Mouse (Mus musculus): ENCODE measurements around the gene Nfil3. TPM values are rescaled to one million over a fixed set of nuclear protein-coding genes. Genes with fewer than 3 reads are reported as not detected.

Gene Nfil3
- polyA plus RNA-seq, 1 experiment from 2014 or later, result 18.9 TPM

DNA sequence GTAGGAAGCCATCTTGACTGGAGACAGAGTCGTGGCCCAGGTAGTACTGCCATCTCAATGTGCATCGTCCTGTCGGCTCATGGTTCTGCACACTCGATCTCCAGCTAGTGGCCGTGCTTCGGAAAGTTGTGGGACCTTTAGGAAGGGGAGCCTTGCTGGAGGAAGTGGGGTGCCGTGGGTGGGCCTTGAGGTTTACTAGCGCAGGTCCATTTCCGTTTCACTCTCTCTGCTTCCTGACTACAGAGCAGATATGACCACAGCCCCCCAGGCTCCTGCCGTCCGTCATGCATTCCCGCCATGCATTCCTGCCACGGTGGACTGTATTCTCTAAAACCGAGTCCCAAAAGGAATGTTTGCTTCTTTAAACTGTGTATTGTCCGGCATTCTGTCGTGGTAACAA, 8.1 kb upstream of the Nfil3 start:
- Histone ChIP-seq H3K4me1 (ENCODE audit: control insufficient read depth, insufficient read depth, low read length) (peaks cover 7% of the 10 kb centered on the region; the same call in 1 of the 2 replicates), H3K27ac (ENCODE audit: low read depth, low read length) (no peak overlapping the region), H3K9me3 (ENCODE audit: control insufficient read depth, low read length) (no peaks in the 10 kb centered on the region), H3K9ac (ENCODE audit: low read depth, low read length) (no peak overlapping the region), H3K4me2 (replicated peaks; ENCODE audit: low read depth, low read length) (no peak overlapping the region), H3K27me3 (ENCODE audit: control insufficient read depth, insufficient read depth, low read length) (no peaks in the 10 kb centered on the region), H3K36me3 (ENCODE audit: control insufficient read depth, insufficient read depth, low read length) (no peaks in the 10 kb centered on the region), H3K4me3 (ENCODE audit: low read length) (no peak overlapping the region)
- no peak for ATAC-seq (ENCODE audit: low FRiP score, low TSS enrichment)
- 85% methylated on average over 16 of the region's 16 CpGs for WGBS

DNA sequence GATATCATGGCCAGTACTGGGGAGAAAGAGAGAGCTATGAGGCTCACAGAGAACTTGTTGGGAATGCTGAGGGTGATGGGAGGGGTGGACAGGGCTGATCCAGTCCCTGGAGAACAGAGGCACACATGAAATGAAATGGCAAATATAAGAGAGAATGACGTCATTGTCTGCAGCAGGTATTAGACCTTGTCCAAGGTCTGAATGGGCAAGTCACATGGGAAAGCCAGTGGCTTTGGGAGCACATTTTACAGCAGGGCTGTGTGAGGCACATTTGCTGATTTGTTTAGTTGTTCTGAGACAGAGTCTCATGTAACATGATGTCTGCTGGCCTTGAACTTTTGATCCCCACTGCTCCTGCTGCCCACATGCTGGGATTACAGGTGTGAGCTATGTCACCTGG, 7.0 kb upstream of the Nfil3 start:
- Histone ChIP-seq H3K4me1 (ENCODE audit: control insufficient read depth, insufficient read depth, low read length) (peaks cover 7% of the 10 kb centered on the region; the same call in 1 of the 2 replicates), H3K9ac (ENCODE audit: low read depth, low read length) (no peak overlapping the region), H3K27me3 (ENCODE audit: control insufficient read depth, insufficient read depth, low read length) (no peaks in the 10 kb centered on the region), H3K4me3 (ENCODE audit: low read length) (no peak overlapping the region), H3K9me3 (ENCODE audit: control insufficient read depth, low read length) (no peaks in the 10 kb centered on the region), H3K27ac (ENCODE audit: low read depth, low read length) (no peak overlapping the region), H3K4me2 (replicated peaks; ENCODE audit: low read depth, low read length) (no peak overlapping the region), H3K36me3 (ENCODE audit: control insufficient read depth, insufficient read depth, low read length) (no peaks in the 10 kb centered on the region)
- 71% methylated on average over 1 of the region's 1 CpGs for WGBS
- ATAC-seq (ENCODE audit: low FRiP score, low TSS enrichment), result no peak

DNA sequence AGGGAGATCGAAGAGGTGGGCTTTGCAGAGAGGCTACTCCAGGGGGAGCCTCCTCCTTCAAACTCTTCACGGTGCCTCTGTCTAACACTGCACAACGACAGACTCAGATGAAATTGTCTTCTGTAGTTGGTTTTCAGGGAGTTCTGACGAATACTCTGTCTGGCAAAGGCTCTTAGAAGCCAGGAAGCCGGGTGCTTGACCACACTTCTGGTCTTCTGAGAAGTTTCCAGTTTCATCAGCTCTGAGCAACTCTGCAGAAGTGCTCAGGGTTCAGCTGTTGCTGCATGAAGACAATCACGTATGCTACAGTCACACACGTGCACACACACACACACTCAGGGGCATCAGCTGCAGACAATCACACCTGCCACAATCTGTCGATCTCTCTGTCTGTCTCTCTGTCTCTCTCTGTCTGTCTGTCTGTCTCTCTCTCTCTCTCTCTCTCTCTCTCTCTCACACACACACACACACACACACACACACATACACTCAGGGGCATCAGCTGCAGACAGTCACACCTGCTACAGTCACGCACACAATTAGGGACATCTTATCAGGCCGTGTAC, 5.4 kb upstream of the Nfil3 start:
- H3K27ac ChIP-seq (ENCODE audit: low read depth, low read length), result no peak overlapping the region
- 77% methylated on average over 10 of the region's 10 CpGs for WGBS
- no peaks in the 10 kb centered on the region for H3K9me3 ChIP-seq (ENCODE audit: control insufficient read depth, low read length)
- peaks cover 13% of the 10 kb centered on the region for H3K4me1 ChIP-seq (ENCODE audit: control insufficient read depth, insufficient read depth, low read length)
- no peaks in the 10 kb centered on the region for H3K36me3 ChIP-seq (ENCODE audit: control insufficient read depth, insufficient read depth, low read length)
- no peak overlapping the region for H3K4me3 ChIP-seq (ENCODE audit: low read length)
- ATAC-seq (ENCODE audit: low FRiP score, low TSS enrichment), result no peak
- H3K9ac ChIP-seq (ENCODE audit: low read depth, low read length), result no peak overlapping the region
- H3K27me3 ChIP-seq (ENCODE audit: control insufficient read depth, insufficient read depth, low read length), result peaks cover 5% of the 10 kb centered on the region; the same call in 1 of the 2 replicates
- no peak overlapping the region for H3K4me2 ChIP-seq (replicated peaks; ENCODE audit: low read depth, low read length)

DNA sequence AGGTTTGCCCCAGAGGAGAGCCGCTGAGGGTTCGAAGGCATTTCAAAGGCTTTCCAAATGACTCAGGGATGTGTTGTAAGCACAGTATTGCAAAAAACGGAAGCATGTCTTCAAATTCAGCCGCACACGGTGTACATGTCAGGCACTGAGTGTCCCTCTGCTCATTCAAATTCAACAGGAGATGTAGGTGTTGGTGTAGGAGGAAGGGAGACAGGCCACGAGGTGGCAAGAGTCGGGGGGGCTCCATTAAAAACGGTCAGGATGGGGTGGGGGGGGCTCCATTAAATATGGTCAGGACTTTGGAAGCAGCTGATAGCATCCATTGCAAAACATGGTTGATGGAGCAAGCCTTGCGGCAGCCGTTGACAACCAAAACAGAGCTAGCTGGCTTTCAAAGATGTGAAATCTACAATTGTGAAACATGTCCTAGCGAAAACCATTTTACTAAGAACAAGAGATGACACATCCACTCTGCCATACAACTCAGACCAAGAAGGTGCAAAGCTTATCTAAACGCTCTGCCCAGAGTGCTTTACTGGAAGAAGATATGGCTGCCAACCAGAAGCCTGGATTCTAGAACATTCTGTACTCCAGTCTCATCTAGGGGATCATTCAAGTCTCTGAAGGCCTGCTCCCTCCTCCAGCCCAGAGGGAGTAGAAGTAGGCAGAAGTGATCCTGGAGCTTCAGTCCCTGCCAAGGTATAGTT, 4.8 kb upstream of the Nfil3 start:
- H3K36me3 ChIP-seq (ENCODE audit: control insufficient read depth, insufficient read depth, low read length), result no peaks in the 10 kb centered on the region
- peaks cover 13% of the 10 kb centered on the region for H3K4me1 ChIP-seq (ENCODE audit: control insufficient read depth, insufficient read depth, low read length)
- 85% methylated on average over 12 of the region's 12 CpGs for WGBS
- no peak for ATAC-seq (ENCODE audit: low FRiP score, low TSS enrichment)
- no peak overlapping the region for H3K4me2 ChIP-seq (replicated peaks; ENCODE audit: low read depth, low read length)
- H3K4me3 ChIP-seq (ENCODE audit: low read length), result no peak overlapping the region
- H3K27ac ChIP-seq (ENCODE audit: low read depth, low read length), result no peak overlapping the region
- H3K27me3 ChIP-seq (ENCODE audit: control insufficient read depth, insufficient read depth, low read length), result peaks cover 6% of the 10 kb centered on the region; the same call in 1 of the 2 replicates
- H3K9ac ChIP-seq (ENCODE audit: low read depth, low read length), result no peak overlapping the region
- no peaks in the 10 kb centered on the region for H3K9me3 ChIP-seq (ENCODE audit: control insufficient read depth, low read length)

DNA sequence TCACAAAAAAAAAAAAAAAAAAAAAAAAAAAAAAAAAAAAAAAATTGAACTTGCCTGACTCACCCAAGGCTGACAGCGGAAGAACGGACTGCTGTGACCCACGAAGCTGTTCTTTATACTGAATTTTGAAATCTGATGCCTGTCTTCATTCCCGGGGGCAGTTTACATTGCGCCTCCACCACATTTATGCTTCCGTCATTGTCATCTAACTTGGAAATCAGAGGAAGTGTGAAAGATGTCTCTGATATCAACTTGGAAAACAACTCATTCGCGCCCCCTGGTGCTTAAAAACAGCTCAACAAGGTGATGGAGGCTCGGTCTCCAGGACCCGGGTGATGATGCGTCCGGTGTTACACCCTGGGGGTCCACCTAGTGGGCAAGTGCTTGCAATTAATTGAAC, 1.8 kb upstream of the Nfil3 start:
- H3K27me3 ChIP-seq (ENCODE audit: control insufficient read depth, insufficient read depth, low read length), result peaks cover 6% of the 10 kb centered on the region; the same call in 1 of the 2 replicates
- peaks cover 15% of the 10 kb centered on the region for H3K4me1 ChIP-seq (ENCODE audit: control insufficient read depth, insufficient read depth, low read length)
- no peaks in the 10 kb centered on the region for H3K36me3 ChIP-seq (ENCODE audit: control insufficient read depth, insufficient read depth, low read length)
- H3K9me3 ChIP-seq (ENCODE audit: control insufficient read depth, low read length), result no peaks in the 10 kb centered on the region
- ATAC-seq (ENCODE audit: low FRiP score, low TSS enrichment), result no peak
- peak overlapping the region; percentile 8; the same call in 1 of the 2 replicates for H3K4me3 ChIP-seq (ENCODE audit: low read length)
- WGBS, result under 1% methylated on average over 12 of the region's 12 CpGs
- H3K9ac ChIP-seq (ENCODE audit: low read depth, low read length), result no peak overlapping the region
- peak overlapping the region; percentile 99 for H3K4me2 ChIP-seq (replicated peaks; ENCODE audit: low read depth, low read length)
- H3K27ac ChIP-seq (ENCODE audit: low read depth, low read length), result no peak overlapping the region

DNA sequence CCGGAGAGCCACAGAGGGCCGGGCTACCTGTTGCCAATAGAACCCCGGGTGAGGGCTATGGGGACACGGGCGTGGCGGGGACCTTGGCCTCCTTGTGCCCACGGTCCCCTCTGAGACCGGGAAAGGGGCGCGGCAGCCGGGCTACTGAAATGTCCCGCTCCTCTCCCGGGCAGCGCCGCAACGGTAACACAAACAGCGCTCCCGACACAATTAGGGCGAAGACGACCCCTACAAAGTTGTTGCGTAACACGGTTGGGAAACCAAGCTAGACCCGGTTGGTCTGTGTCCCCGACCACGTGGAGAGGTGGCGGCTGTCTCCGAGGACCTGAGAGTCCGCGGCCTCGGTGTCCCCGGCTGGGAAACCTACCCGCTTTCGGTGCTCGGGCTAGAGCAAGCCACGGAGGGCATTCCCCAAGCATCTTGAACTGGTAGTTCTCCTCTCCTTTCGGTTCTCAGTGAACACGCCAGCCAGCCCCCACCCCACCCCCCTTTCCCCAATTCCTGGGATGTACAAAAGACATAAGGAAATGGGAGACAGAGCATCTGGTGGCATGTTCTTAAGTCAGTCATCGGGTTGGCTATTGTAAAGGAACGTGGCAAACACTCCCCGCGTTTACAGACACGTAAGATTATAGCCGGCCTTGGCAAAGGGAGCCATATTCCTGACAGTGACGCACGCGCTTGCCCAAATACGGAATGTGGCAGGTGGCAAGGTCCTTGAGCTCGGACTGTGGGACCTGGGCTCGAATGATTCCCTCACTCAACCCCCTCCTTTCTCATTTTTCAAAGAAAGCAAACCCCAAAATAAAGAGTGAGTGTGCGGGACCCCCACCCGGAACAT, 788 bp upstream of the Nfil3 start:
- ATAC-seq (ENCODE audit: low FRiP score, low TSS enrichment), result no peak
- Histone ChIP-seq H3K4me1 (ENCODE audit: control insufficient read depth, insufficient read depth, low read length) (peaks cover 17% of the 10 kb centered on the region), H3K27ac (ENCODE audit: low read depth, low read length) (no peak overlapping the region), H3K4me3 (ENCODE audit: low read length) (peak overlapping the region; percentile 90), H3K27me3 (ENCODE audit: control insufficient read depth, insufficient read depth, low read length) (peaks cover 6% of the 10 kb centered on the region; the same call in 1 of the 2 replicates), H3K9me3 (ENCODE audit: control insufficient read depth, low read length) (no peaks in the 10 kb centered on the region), H3K9ac (ENCODE audit: low read depth, low read length) (peak overlapping the region; percentile 79), H3K4me2 (replicated peaks; ENCODE audit: low read depth, low read length) (peak overlapping the region; percentile 99), H3K36me3 (ENCODE audit: control insufficient read depth, insufficient read depth, low read length) (no peaks in the 10 kb centered on the region)
- 2% methylated on average over 51 of the region's 51 CpGs for WGBS

DNA sequence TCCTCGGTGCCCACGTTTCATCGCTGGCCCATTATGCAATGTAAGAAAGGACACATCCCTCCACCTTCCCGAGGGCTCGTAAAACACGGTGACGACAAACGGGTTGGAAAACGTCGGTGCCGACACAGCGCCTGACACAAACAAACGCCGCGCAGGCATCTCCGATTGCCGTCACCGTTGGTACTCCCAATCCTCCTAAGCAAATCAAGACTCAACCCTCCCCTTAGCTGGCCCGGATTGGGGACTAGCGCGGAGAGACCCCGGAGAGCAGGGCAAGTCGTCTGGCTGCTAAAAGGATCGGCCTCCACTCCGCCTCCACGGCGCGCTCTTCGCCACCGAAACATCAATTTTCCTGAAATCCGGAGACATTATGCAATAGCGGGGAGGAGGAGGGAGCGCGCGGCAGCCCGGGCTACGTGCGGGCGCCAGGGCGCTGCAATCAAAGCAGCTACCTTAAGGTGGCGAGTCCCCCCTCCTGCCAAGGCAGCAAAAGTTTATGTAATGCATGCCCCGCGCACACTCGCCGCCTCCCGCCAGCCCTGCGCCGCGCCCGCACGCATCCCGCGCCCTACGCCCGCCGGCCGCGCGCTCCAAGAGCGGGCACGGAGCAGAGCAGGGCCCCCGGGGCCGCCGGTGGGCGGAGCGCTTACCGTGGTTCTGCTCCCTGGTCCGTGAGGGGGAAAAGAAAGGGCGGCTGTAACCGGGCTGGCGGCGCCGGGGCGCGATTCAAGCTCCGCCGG, 492 bp downstream of the Nfil3 start:
- Histone ChIP-seq H3K27ac (ENCODE audit: low read depth, low read length) (peak overlapping the region; percentile 86), H3K27me3 (ENCODE audit: control insufficient read depth, insufficient read depth, low read length) (peaks cover 6% of the 10 kb centered on the region; the same call in 1 of the 2 replicates), H3K4me2 (replicated peaks; ENCODE audit: low read depth, low read length) (peak overlapping the region; percentile 99), H3K4me1 (ENCODE audit: control insufficient read depth, insufficient read depth, low read length) (peaks cover 29% of the 10 kb centered on the region), H3K4me3 (ENCODE audit: low read length) (peak overlapping the region; percentile 90), H3K9me3 (ENCODE audit: control insufficient read depth, low read length) (no peaks in the 10 kb centered on the region), H3K9ac (ENCODE audit: low read depth, low read length) (peak overlapping the region; percentile 79), H3K36me3 (ENCODE audit: control insufficient read depth, insufficient read depth, low read length) (no peaks in the 10 kb centered on the region)
- ATAC-seq (ENCODE audit: low FRiP score, low TSS enrichment), result peak; percentile 73
- WGBS, result under 1% methylated on average over 72 of the region's 77 CpGs

DNA sequence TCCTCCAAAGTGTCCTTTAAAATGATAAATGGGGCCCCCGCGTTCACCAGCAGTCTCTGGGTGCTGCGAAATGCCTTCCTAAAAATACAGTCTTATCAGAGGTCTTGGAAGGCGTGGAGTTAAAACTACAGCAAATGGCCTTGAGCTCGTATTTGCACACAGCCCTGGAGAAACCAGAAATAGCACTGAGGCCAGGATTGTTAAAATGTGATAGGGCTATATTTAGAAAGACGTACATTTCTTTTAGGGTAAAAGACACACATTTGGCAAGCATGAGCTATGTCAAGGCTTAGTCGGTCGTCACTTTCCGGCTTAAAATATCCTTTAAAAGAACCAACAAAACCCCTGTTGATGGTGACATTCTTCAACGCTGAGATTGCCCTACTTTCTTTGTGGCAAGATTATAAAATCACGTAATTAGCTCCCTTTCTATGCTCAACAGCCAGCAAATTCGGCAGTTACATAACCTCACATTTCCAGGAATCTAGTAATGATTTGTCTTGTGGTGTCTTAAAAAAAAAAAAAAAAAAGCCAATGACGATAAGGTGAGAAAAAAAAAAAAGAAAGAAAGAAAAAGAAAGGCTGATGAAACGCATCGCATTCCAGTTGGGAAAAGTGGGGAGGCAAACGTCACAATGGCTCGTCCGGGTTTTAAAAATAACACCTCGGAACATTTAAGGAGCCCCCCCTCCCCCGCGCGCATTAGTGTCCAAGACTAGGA, 1.4 kb downstream of the Nfil3 start:
- peaks cover 6% of the 10 kb centered on the region; the same call in 1 of the 2 replicates for H3K27me3 ChIP-seq (ENCODE audit: control insufficient read depth, insufficient read depth, low read length)
- H3K4me1 ChIP-seq (ENCODE audit: control insufficient read depth, insufficient read depth, low read length), result peaks cover 30% of the 10 kb centered on the region
- peak overlapping the region; percentile 79 for H3K9ac ChIP-seq (ENCODE audit: low read depth, low read length)
- H3K36me3 ChIP-seq (ENCODE audit: control insufficient read depth, insufficient read depth, low read length), result no peaks in the 10 kb centered on the region
- H3K9me3 ChIP-seq (ENCODE audit: control insufficient read depth, low read length), result no peaks in the 10 kb centered on the region
- WGBS, result under 1% methylated on average over 22 of the region's 22 CpGs
- peak overlapping the region; percentile 99 for H3K4me2 ChIP-seq (replicated peaks; ENCODE audit: low read depth, low read length)
- ATAC-seq (ENCODE audit: low FRiP score, low TSS enrichment), result no peak
- H3K4me3 ChIP-seq (ENCODE audit: low read length), result peak overlapping the region; percentile 90
- H3K27ac ChIP-seq (ENCODE audit: low read depth, low read length), result no peak overlapping the region
